Mouse (Mus musculus) layer of hippocampus, adult 2 months (tissue): ENCODE measurements around the gene Dmgdh. TPM values are rescaled to one million over a fixed set of nuclear protein-coding genes. Genes with fewer than 3 reads are reported as not detected.

Source experiments
- DNase-seq, 2 experiments: peaks; one replicate each; pipeline ENCODE4 v3.0.0; 2022; ENCODE audit warnings: low spot score in 2 of 2
- H3K27ac ChIP-seq: fragments of 200-600 bp; 2 replicates; pipeline ENCODE4 v1.8.1; 2022
- H3K4me3 ChIP-seq: fragments of 200-600 bp; 2 replicates; pipeline ENCODE4 v1.8.1; 2022; ENCODE audit warnings: mild to moderate bottlenecking
- CTCF ChIP-seq: fragments of 200-600 bp; conservative IDR thresholded peaks from 2 replicates; pipeline ENCODE4 v1.8.1; 2022; ENCODE audit warnings: antibody characterized with exemption, mild to moderate bottlenecking, moderate library complexity
- microRNA-seq, 2 experiments: library from miRNA; unstranded; fragments of <30 nt; microRNA quantifications; one replicate each; pipeline ENCODE4 v1.2.0; 2021
- total RNA-seq, 2 experiments: library from RNA; stranded (reverse); gene quantifications; 2 replicates each; pipeline ENCODE4 v1.2.3; 2021

The Dmgdh gene
- total RNA-seq, 2 experiments from 2014 or later = 0.12 to 0.28 TPM

- peak overlapping the region; percentile 56; the same call in 1 of the 2 replicates for H3K27ac ChIP-seq
- TF ChIP-seq CTCF = no peak
- DNase-seq = no peak
- no peak overlapping the region for H3K4me3 ChIP-seq
Measured at GRCm38 (mm10) chr13:93797011-93797600, 122.9 kb downstream of the Dmgdh start.

Small RNA genes lying within 50 kb of the gene (microRNA-seq; reads per million reads assigned to microRNA genes)
- 0 reads per million in 2 experiments for gene Mir5624

Other genes with a start within 250 kb of the Dmgdh start
- 10 to 100 TPM; 38.6 TPM for gene Jmy, start 174.6 kb upstream of the Dmgdh start, total RNA-seq
- gene Bhmt, start 36.5 kb upstream of the Dmgdh start, total RNA-seq = not detected
- gene Bhmt2, start 131 bp upstream of the Dmgdh start, total RNA-seq = under 1 TPM; 0.37 to 0.49 TPM
- gene Arsb, start 97.2 kb downstream of the Dmgdh start, total RNA-seq = 10 to 100 TPM; 87.0 to 95.3 TPM